ENCODE assay signal across 9 mouse cellular contexts in genomic region chr9:33260171-33260570, GRCm38 (mm10).
DNase-seq lines count a peak whose midpoint lies in the region; TF ChIP-seq lines count a peak whose summit lies in the region.
"Had no signal": no experiment of that assay in that cellular context is flagged by ENCODE, and none has a peak within 500 bp of the region (broad histone marks: within the 10 kb centered on the region; RNA-seq: fewer than 3 reads in every experiment).

No protein-coding gene starts in this region.

- TF ChIP-seq POLR2A in cortical plate, adult 2 months (IDR thresholded peaks at IDR 0.05; ENCODE audit: extremely low read depth, insufficient read depth, low read length): no peak

- no peaks in the 10 kb centered on the region for H3K4me1 ChIP-seq in cortical plate, adult 2 months (ENCODE audit: control insufficient read depth, insufficient read depth, low read length)
- H3K4me1 ChIP-seq in midbrain, embryonic 10.5 days: peaks cover 7% of the 10 kb centered on the region
- H3K4me1 ChIP-seq: limb, embryonic 15.5 days had no signal

- no peak overlapping the region for H3K4me3 ChIP-seq in cortical plate, adult 2 months (ENCODE audit: insufficient read depth, low read length)
- H3K4me3 ChIP-seq in midbrain, embryonic 10.5 days: no peak overlapping the region
- H3K4me3 ChIP-seq: limb, embryonic 15.5 days had no signal

- H3K27ac ChIP-seq in cortical plate, adult 2 months (ENCODE audit: insufficient read depth, low read length): no peak overlapping the region
- no peak overlapping the region for H3K27ac ChIP-seq in midbrain, embryonic 10.5 days (replicated peaks)
- H3K27ac ChIP-seq: limb, embryonic 15.5 days had no signal

- no peaks in the 10 kb centered on the region for H3K9me3 ChIP-seq in midbrain, embryonic 10.5 days (replicated peaks)
- H3K9me3 ChIP-seq: limb, embryonic 15.5 days had no signal

- H3K36me3 ChIP-seq in midbrain, embryonic 10.5 days: no peaks in the 10 kb centered on the region
- H3K36me3 ChIP-seq: limb, embryonic 15.5 days had no signal

- peak; percentile 16 to 55 for DNase-seq in adrenal gland, adult (ENCODE audit: inconsistent age in 2 of 2, low spot score in 1 of 2)
- no peak for DNase-seq in adrenal gland, adult 8-10 months
- DNase-seq in Muller cell, postnatal 12 days (ENCODE audit: inconsistent ontology term): peak; percentile 62
- peak; percentile 63 for DNase-seq in heart, postnatal 4 days
- DNase-seq in layer of hippocampus, postnatal 25 days (ENCODE audit: extremely low spot score in 1 of 2, low spot score in 1 of 2): peak; percentile 27 to 61
- DNase-seq in midbrain, embryonic 10.5 days (ENCODE audit: low spot score): peak; percentile 46
- DNase-seq in spleen, postnatal 4 days (ENCODE audit: low spot score in 2 of 2): peak; percentile 17 to 63

- no peaks in the 10 kb centered on the region for H3K27me3 ChIP-seq in midbrain, embryonic 10.5 days (ENCODE audit: low read depth, poor library complexity, severe bottlenecking)
- H3K27me3 ChIP-seq: limb, embryonic 15.5 days had no signal

- WGBS in midbrain, embryonic 10.5 days: 36% methylated on average over 4 of the region's 4 CpGs

- TF ChIP-seq CTCF in cortical plate, adult 2 months (IDR thresholded peaks at IDR 0.05; ENCODE audit: extremely low read depth, insufficient read depth, low read length): peak; percentile 93
